Mouse (Mus musculus): ENCODE measurements around the gene Mtfr2. TPM values are rescaled to one million over a fixed set of nuclear protein-coding genes. Genes with fewer than 3 reads are reported as not detected.

Gene Mtfr2
- polyA plus RNA-seq, 1 experiment from 2014 or later: 1.4 TPM

Other genes with a start within 250 kb of the Mtfr2 start
- 7.6 and 7.8 TPM in 2 replicates for gene Map7, start 199.3 kb upstream of the Mtfr2 start, polyA plus RNA-seq (2015; fragmentation: Nextera tagmentation; extraction: Ambion mirVana)
- gene Bclaf1, start 35.3 kb upstream of the Mtfr2 start, polyA plus RNA-seq (2015; fragmentation: Nextera tagmentation; extraction: Ambion mirVana): 76.5 and 81.8 TPM in 2 replicates